Mouse (Mus musculus): ENCODE measurements around the gene Rhou.

The Rhou gene

GRCm38 (mm10) chr8:123651390-123652098, 2.2 kb upstream of the Rhou start:
- DNase-seq (ENCODE audit: low spot score): no peak

DNA sequence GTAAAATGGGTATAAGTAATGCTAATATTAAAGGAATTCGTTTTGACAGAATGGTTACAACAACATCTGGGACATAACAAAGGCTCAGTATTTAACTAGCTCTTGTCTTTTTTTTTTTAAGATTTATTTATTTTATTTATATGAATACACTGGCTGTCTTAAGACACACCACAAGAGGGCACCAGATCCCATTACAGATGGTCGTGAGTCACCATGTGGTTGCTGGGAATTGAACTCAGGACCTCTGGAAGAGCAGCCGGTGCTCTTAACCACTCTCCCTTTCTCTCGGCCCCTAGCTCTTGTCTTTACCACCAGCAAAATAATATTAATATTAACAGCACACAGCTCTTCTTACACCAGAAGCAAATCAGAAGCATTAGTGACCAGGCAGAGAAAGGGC, 1.1 kb upstream of the Rhou start:
- no peak for DNase-seq (ENCODE audit: low spot score)

DNA sequence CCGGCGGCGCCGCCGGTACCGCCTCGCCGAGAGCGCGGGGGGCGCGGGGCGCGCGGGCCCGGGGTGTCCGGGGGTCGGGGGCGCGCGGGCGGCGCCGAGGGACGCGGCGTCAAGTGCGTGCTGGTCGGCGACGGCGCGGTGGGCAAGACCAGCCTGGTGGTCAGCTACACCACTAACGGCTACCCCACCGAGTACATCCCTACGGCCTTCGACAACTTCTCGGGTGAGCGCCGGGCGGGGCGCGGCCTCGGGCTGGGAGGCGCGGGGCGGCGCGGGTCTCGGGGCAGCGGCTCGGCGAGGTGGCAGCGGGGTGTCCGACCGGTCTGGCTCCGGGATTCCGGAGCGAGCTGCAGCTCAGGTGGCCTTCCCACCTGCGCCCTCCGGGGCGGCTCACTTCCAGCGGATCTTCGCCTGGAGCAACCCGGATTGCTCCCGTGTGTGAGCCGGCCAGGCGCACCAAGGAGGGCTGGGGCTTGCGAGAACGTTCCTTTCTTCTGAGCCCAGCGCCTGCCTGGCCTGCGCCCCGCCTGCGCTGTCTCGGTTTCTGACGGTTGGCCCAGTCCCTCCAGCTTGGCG, 353 bp downstream of the Rhou start:
- DNase-seq (ENCODE audit: low spot score): peak; percentile 71

DNA sequence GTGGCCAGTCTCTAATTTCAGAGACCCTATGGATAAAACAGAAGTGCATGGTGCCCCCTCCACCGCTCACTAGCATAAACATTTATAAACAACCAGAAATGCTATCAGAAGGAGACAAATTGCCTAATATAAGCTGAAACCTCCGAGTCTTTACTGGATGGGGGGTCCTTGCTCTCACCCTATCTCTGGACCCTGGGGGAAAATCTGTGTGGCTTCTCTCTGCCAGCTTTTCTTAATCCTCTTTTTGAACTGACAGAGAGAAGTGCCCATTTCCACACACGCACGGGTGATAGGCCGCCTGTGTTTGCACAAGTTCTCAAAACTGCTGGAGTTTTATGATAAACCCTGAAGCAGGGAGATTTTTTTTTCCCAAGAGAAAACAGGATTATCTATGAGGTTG, 1.0 kb downstream of the Rhou start:
- DNase-seq (ENCODE audit: low spot score): peak; percentile 26

GRCm38 (mm10) chr8:123655351-123655779, 1.6 kb downstream of the Rhou start:
- DNase-seq (ENCODE audit: low spot score): peak; percentile 59

GRCm38 (mm10) chr8:123657826-123658225, 4.1 kb downstream of the Rhou start:
- DNase-seq (ENCODE audit: low spot score): no peak

DNA sequence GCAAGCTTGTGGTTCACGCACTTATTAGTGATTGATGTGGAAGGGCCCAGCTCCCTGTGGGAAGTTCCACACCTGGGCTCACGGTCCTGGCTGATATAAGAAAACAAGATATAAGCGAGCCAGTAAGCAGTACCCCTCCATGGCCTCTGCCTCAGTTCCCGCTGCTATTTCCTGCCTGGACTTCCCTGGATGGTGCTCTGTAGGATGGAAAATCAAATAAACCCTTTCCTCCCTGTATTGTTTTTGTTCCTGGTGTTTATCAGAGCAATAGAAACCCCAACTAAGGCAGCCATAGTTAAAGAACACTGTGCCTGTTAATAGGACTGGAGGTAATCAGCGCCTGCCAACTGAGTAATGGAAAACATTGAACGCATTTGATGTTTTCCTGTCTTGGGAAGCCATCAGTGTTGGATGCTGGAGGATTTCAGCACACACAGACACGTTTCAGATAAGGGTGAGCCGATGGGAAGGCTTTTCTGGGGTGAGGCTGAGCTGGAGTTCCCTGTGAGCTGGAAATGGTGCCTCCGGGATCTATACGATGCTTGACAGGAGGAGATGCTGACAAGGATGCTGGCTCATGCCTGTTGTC, 5.8 kb downstream of the Rhou start:
- DNase-seq (ENCODE audit: low spot score): no peak

GRCm38 (mm10) chr8:123661515-123661914, 7.8 kb downstream of the Rhou start:
- no peak for DNase-seq (ENCODE audit: low spot score)

DNA sequence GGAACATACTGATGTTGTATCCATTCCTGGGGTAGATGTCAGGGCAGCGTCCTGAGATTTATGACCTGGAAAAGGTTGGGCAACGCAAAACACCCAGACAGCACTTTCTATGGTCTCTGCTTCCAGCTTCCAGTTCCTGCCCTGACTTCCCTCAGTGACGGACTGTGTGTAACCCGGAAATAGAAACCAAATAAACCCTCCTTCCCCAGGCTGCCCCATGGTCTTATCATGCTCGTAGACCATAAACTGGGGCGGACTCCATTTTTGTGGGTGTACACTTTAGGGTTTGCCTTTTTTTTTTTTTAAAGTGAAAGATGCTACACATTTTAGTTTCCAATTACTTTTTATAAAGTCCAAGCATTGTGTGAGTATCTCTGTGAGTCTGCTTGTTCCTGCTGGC, 11.9 kb downstream of the Rhou start:
- no peak for DNase-seq (ENCODE audit: low spot score)

GRCm38 (mm10) chr8:123666832-123667231, 13.1 kb downstream of the Rhou start:
- DNase-seq (ENCODE audit: low spot score): no peak

- DNase-seq (ENCODE audit: low spot score): no peak
These were observed 15.0 kb downstream of the Rhou start for GRCm38 (mm10) chr8:123668681-123669080.

- DNase-seq (ENCODE audit: low spot score): no peak
These were observed 17.0 kb downstream of the Rhou start for GRCm38 (mm10) chr8:123670766-123671165.

DNA sequence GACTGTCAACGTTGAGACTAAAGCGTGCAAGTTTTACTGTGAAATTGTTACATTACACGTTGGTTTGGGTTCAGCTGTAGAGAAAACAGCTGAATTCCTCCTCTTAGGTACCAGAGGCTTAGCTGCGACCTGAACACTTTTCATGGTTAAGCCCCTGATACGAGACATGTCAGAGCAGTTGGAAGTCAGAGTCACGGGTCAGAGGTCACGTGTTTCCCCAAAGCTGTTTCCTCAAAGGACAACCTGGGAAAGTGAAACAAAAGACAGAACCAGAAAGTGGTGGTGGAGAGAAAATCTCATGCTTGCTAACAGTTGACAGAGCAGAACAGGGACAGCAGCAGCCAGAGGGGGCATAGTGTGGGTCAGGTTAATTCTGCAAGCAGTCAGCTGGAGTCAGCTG, 17.7 kb downstream of the Rhou start:
- no peak for DNase-seq (ENCODE audit: low spot score)

- no peak for DNase-seq (ENCODE audit: low spot score)
These were observed 18.9 kb downstream of the Rhou start for GRCm38 (mm10) chr8:123672648-123673047.

GRCm38 (mm10) chr8:123675611-123676010, 21.9 kb downstream of the Rhou start:
- no peak for DNase-seq (ENCODE audit: low spot score)

DNA sequence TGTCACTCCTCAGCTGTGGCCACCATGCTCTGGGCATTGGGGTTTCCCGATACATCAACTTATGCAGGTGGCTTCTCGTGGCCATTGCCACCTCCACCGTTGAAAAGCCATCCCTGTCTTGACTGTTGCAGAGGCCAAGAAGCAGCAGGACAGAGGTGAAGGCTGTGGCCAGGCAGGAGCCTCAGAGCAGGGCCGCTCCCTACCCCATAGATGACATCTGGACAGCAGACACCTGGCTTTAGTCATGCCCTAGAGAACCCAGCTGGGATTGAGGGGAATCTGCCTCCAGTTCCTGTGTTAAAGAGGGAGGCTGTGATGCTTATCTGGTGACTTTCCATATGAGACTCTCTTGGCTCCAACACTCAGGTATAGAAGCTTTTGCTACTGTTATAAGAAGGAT, 24.7 kb downstream of the Rhou start:
- no peak for DNase-seq (ENCODE audit: low spot score)

DNA sequence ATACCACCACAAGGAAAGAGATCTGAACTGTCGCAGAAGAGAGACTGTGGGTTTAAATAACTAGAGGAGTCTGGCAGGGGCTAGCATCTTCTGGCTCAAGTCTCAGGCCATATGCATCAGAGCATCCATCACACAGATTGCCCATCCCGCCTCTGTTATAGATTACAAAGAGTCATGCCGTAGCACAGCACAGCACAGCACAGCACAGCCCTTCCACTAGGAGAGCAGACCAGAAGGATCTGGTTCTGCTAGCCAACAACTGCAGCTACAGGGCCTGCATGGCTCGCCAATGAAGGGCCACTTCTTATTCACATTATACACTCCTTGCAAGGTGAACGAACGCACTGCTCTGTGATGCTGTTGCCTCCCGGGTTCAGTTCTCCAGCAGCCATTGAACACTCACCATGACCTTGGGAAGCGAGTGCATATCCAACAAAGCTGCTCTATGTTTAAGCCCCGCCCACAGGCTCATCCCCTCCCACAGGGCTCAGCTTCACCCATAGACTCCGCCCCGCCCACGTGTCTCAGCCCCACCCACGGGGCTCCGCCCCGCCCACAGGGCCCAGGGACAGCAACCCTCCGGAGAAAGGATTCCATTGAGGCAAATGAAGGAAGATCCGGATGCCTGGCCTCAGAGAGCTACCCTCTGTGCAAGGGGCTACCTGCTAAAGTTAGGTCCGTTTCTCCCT, 28.5 kb downstream of the Rhou start:
- DNase-seq (ENCODE audit: low spot score): peak; percentile 87

DNA sequence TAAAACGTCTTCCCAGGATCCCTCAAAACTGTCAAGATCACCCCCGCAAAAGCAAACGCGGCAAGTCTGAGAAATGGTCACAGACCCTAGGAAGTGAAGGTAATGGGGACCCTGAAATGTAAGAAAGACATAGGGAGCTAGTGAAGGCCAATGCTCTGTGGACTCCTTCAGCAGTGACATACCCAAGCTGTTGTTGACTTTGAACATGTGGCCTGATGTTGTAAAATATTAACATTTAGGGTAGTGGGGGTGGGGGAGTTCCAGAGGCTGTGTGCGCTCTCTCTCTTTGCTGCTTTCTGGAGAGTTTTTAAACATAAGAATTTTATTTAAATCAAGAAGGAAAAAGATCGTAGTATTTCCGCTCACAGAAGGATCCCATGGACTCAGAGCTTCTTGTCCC, 29.6 kb downstream of the Rhou start:
- peak; percentile 67 for DNase-seq (ENCODE audit: low spot score)

DNA sequence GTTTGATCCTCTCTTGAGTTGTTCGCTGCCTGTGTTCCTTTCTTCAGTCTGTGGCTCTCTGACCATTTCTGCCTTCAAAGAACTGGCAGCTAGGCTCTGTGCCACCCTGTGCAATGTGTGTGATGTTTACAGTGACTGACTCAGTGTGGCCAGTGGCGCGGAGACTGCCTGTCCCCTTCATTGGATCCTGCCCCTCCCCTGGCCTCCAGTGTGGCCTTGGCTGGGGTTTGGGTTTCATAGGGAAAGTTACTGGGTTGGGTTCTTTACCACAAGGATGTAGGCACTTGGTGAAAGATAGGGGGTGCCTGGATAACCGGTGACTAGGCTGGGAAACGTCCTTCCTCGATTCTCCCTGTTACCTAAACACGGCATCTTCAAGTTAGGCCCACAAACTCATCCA, 31.1 kb downstream of the Rhou start:
- DNase-seq (ENCODE audit: low spot score): no peak

GRCm38 (mm10) chr8:123685477-123685876, 31.7 kb downstream of the Rhou start:
- no peak for DNase-seq (ENCODE audit: low spot score)

DNA sequence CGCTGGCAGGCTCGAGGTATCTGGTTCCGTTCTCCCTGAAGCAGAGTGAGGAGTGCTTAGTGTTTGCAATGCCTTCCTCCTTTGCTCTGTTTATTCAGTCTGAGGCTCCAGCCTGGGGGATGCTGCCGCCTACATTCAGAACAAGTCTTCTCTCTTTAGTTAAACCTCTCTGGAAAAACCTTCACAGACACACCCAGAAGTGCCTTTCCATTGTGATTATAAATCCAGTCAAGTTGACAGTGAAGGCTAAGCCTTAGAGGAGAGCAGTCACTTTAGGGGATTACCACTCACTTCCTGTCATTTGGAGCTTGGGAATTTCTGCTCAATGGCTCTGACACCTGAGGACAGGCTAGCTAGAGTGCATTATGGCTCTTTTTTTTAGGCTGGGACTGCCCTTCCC, 34.1 kb downstream of the Rhou start:
- no peak for DNase-seq (ENCODE audit: low spot score)

DNA sequence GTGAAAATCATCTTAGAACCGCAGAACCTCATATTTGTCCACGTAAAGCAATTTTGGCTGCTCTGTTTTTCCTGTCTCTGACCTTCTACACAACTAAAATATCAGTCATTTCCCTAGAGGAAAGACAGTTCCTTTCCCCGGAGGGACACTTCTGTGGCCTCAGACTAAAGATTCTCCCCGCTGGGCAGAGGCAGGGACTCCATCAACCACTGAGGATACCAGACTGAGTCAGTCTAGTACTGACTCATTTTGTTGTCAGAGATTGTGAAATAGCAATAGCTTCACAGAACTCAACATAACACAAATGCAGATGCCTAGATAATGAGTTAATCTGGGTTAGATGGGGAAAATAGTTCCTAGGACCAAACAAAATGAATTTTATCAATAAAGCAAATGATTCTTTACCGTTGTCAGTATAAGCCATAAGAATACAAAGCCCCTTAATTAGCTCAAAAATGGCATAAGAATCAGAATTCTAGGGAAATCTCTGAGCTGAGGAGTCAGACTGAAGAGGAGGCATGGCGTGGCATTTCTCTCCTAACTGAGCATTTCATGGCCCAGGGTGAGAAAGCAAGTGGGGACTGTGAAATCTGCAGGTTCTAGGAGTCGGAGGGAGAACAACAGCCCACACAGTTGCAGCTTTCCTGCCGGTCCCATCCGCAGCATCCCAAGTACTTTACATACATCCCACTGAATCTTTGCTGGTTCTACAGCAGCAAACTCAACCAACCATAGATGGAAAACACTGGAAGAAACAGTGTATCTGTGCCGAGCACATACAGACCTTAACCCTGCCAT, 38.6 kb downstream of the Rhou start:
- no peak for DNase-seq (ENCODE audit: low spot score)

Measured in yolk sac, embryonic 10.5 days (tissue).